Mouse (Mus musculus): ENCODE measurements around the gene Rab42. TPM values are rescaled to one million over a fixed set of nuclear protein-coding genes. Genes with fewer than 3 reads are reported as not detected.

Rab42 gene
- polyA plus RNA-seq, 1 experiment = 0.30 TPM

DNA sequence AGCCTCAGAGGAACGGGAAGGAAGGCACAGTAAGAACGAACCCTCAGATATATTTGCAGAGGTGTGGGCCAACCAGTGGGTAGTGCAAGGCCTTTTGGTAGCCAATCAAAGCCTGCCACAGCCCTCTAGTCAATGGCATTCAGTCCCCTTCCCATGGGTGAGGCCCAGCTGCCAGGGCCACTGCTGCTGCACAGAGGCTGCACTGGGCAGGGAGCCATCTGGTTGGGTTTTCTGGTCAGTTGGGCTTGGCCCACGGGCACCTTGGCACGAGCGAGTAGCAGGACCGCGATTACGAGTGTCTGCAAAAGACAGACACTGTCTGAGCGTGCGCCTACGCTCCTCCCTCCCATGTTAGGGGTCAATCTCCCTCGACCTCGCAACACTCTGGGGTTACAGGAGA is 35.8 kb upstream of the Rab42 start:
- no peak overlapping the region for H3K4me2 ChIP-seq (ENCODE audit: low read depth)
- peaks cover 59% of the 10 kb centered on the region for H3K79me2 ChIP-seq (ENCODE audit: control insufficient read depth, insufficient read depth)
- peaks cover 16% of the 10 kb centered on the region for H3K36me3 ChIP-seq (ENCODE audit: control insufficient read depth, insufficient read depth)
- H3ac ChIP-seq (ENCODE audit: control insufficient read depth, insufficient read length) = no peak overlapping the region
- no peak overlapping the region for H3K4me3 ChIP-seq
- TF ChIP-seq MYOG (IDR thresholded peaks at IDR 0.05; ENCODE audit: control insufficient read depth in 1 of 3, insufficient read depth in 1 of 3, insufficient read length in 2 of 3, low read depth in 2 of 3) = peak in 2 of 3 experiments; percentile 67 to 77
- peak in 2 of 3 experiments; percentile 42 to 70 for TF ChIP-seq MYOD1 (IDR thresholded peaks at IDR 0.05; ENCODE audit: control insufficient read depth in 1 of 3, insufficient read length in 2 of 3, low read depth in 2 of 3)
- TF ChIP-seq REST (IDR thresholded peaks at IDR 0.05; ENCODE audit: insufficient read depth, insufficient read length) = no peak
- H3K27me3 ChIP-seq (ENCODE audit: control insufficient read depth, insufficient read depth, insufficient read length) = no peaks in the 10 kb centered on the region

GRCm38 (mm10) chr4:132332880-132333279 is 29.7 kb upstream of the Rab42 start:
- Histone ChIP-seq H3K79me2 (ENCODE audit: control insufficient read depth, insufficient read depth) (peaks cover 13% of the 10 kb centered on the region), H3ac (ENCODE audit: control insufficient read depth, insufficient read length) (no peak overlapping the region), H3K27me3 (ENCODE audit: control insufficient read depth, insufficient read depth, insufficient read length) (no peaks in the 10 kb centered on the region), H3K36me3 (ENCODE audit: control insufficient read depth, insufficient read depth) (peaks cover 18% of the 10 kb centered on the region), H3K4me3 (no peak overlapping the region), H3K4me2 (ENCODE audit: low read depth) (no peak overlapping the region)
- TF ChIP-seq SRF (IDR thresholded peaks at IDR 0.05; ENCODE audit: control insufficient read depth, insufficient read length, low read depth) = no peak
- peak in 1 of 3 experiments; percentile 50 for TF ChIP-seq MYOG (IDR thresholded peaks at IDR 0.05; ENCODE audit: control insufficient read depth in 1 of 3, insufficient read depth in 1 of 3, insufficient read length in 2 of 3, low read depth in 2 of 3)

DNA sequence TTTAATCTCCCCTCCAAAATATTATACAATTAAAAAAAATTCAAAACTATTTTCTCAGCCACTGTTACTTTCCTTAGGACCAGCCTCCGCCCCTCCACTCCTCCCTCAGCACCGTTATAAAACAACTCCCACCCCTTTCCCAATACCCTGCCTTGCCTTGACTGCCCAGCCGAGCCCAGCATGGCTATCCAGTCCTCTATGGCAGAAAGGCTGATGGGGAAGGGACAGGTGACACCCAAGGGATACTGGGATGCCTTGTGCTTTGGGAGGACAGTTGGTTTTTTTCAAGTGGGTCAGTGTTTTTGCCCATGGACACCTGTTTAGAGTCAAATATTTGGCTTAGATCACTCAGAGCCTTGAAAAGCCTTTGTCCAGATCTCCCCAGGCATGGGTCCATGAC is 28.8 kb upstream of the Rab42 start:
- peaks cover 18% of the 10 kb centered on the region for H3K36me3 ChIP-seq (ENCODE audit: control insufficient read depth, insufficient read depth)

DNA sequence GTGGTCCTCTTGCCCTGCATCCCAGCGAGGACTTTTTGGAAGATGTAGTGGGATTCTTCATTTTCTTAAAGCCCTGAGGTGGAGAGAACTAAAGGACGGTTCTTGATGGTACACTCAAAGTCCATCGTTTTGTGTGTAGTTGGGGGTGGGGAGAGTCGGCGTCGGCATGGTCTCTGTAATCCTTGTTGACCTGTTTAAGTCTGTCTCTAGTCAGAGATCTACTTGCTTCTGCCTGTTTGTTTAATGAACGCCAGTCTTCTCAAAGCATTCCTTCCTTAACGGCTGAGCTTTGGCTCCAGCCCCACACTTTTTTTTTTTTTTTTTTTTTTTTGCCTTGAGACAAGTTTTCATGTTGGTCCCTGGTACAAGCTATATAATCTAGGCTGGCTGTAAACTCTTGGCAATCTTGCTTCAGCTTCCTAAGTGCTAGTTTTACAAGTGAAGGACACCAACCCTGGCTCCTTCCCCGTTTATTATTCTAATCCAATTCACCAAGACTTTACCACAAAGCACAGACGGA is 26.7 kb upstream of the Rab42 start:
- Histone ChIP-seq H3K27me3 (ENCODE audit: control insufficient read depth, insufficient read depth, insufficient read length) (no peaks in the 10 kb centered on the region), H3K36me3 (ENCODE audit: control insufficient read depth, insufficient read depth) (peaks cover 24% of the 10 kb centered on the region), H3K4me2 (ENCODE audit: low read depth) (peak overlapping the region; percentile 70), H3K4me3 (peak overlapping the region; percentile 76), H3ac (ENCODE audit: control insufficient read depth, insufficient read length) (peak overlapping the region; percentile 36), H3K79me2 (ENCODE audit: control insufficient read depth, insufficient read depth) (peaks cover 15% of the 10 kb centered on the region)
- no peak for TF ChIP-seq USF1 (IDR thresholded peaks at IDR 0.05; ENCODE audit: low read depth)
- no peak for TF ChIP-seq TCF12 (IDR thresholded peaks at IDR 0.05; ENCODE audit: insufficient read depth, poor library complexity, severe bottlenecking)
- no peak for TF ChIP-seq MYOD1 (IDR thresholded peaks at IDR 0.05; ENCODE audit: control insufficient read depth in 1 of 3, insufficient read length in 2 of 3, low read depth in 2 of 3)
- TF ChIP-seq POLR2AphosphoS2 (IDR thresholded peaks at IDR 0.05; ENCODE audit: insufficient read length, low read depth) = no peak
- TF ChIP-seq SRF (IDR thresholded peaks at IDR 0.05; ENCODE audit: control insufficient read depth, insufficient read length, low read depth) = no peak
- no peak for TF ChIP-seq REST (IDR thresholded peaks at IDR 0.05; ENCODE audit: insufficient read depth, insufficient read length)
- no peak for TF ChIP-seq POLR2A (IDR thresholded peaks at IDR 0.05; ENCODE audit: insufficient read length, low read depth)

More for the DNA sequence above, 28.8 kb upstream of the Rab42 start:
- no peak overlapping the region for H3K4me2 ChIP-seq (ENCODE audit: low read depth)
- H3ac ChIP-seq (ENCODE audit: control insufficient read depth, insufficient read length) = no peak overlapping the region
- no peaks in the 10 kb centered on the region for H3K27me3 ChIP-seq (ENCODE audit: control insufficient read depth, insufficient read depth, insufficient read length)
- H3K4me3 ChIP-seq = no peak overlapping the region
- TF ChIP-seq USF1 (IDR thresholded peaks at IDR 0.05; ENCODE audit: low read depth) (no peak), MYOD1 (IDR thresholded peaks at IDR 0.05; ENCODE audit: control insufficient read depth in 1 of 3, insufficient read length in 2 of 3, low read depth in 2 of 3) (peak in 2 of 3 experiments; percentile 72 to 87), TCF3 (IDR thresholded peaks at IDR 0.05; ENCODE audit: insufficient read length, low read depth) (no peak), REST (IDR thresholded peaks at IDR 0.05; ENCODE audit: insufficient read depth, insufficient read length) (no peak), MYOG (IDR thresholded peaks at IDR 0.05; ENCODE audit: control insufficient read depth in 1 of 3, insufficient read depth in 1 of 3, insufficient read length in 2 of 3, low read depth in 2 of 3) (peak in 1 of 3 experiments; percentile 53), MAX (IDR thresholded peaks at IDR 0.05; ENCODE audit: low read depth) (no peak)
- H3K79me2 ChIP-seq (ENCODE audit: control insufficient read depth, insufficient read depth) = peaks cover 15% of the 10 kb centered on the region

DNA sequence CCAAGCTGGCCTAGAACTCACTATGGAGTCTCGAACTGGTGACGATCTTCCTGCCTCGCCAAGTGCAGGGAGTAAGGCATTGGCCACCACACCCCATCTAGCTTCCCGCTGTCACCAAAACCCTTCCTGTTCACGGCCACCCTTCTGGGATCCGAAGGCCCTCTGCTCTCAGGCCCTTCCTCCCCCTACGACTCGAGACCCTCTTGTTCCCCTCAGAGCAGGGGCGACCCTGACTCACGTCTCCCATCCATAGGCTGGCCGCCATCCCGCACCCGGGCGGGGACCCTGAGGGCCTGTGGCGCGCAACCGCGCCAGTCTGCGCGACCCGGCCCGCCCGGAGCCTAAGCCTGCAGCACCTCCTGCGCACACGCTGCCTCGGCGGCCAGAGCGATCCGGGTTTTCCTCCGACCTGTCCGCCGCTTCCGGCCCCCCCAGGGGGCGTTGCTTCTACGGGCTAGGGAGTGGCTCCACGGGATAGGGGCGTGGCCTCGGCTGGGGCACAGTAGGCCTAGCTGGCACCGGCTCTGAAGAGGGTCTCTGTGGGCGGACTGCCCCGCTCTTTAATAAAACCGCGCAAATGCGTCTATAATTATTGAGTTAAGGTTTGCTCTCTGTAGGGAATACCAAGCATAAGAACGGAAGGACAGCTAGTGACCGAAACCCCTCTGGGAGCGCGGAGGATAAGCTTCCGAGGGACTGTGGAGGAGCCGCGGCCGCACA is 26.1 kb upstream of the Rab42 start, which contains the start of gene Trnau1ap:
Trnau1ap (minus strand) TSS at position 424 of the 720 bp plus-strand sequence.
- peak within 1 kb of the TSS; percentile 36 for H3ac ChIP-seq (ENCODE audit: control insufficient read depth, insufficient read length)
- peak within 1 kb of the TSS; percentile 90 for H3K4me2 ChIP-seq (ENCODE audit: low read depth)
- H3K36me3 ChIP-seq (ENCODE audit: control insufficient read depth, insufficient read depth) = peaks cover 20% of the 10 kb centered on the region
- peak; percentile 94 for TF ChIP-seq POLR2A (IDR thresholded peaks at IDR 0.05; ENCODE audit: insufficient read length, low read depth)
- no peak for TF ChIP-seq CEBPB (IDR thresholded peaks at IDR 0.05; ENCODE audit: insufficient read depth, poor library complexity, severe bottlenecking)
- TF ChIP-seq MAX (IDR thresholded peaks at IDR 0.05; ENCODE audit: low read depth) = no peak
- no peak for TF ChIP-seq MYOG (IDR thresholded peaks at IDR 0.05; ENCODE audit: control insufficient read depth in 1 of 3, insufficient read depth in 1 of 3, insufficient read length in 2 of 3, low read depth in 2 of 3)
- no peak for TF ChIP-seq USF1 (IDR thresholded peaks at IDR 0.05; ENCODE audit: low read depth)
- TF ChIP-seq E2F4 (IDR thresholded peaks at IDR 0.05; ENCODE audit: insufficient read depth) = no peak
- TF ChIP-seq MYOD1 (IDR thresholded peaks at IDR 0.05; ENCODE audit: control insufficient read depth in 1 of 3, insufficient read length in 2 of 3, low read depth in 2 of 3) = peak in 1 of 3 experiments; percentile 20
- no peak for TF ChIP-seq TCF12 (IDR thresholded peaks at IDR 0.05; ENCODE audit: insufficient read depth, poor library complexity, severe bottlenecking)
- no peak for TF ChIP-seq TCF3 (IDR thresholded peaks at IDR 0.05; ENCODE audit: insufficient read length, low read depth)
- peak; percentile 91 for TF ChIP-seq POLR2AphosphoS2 (IDR thresholded peaks at IDR 0.05; ENCODE audit: insufficient read length, low read depth)
- TF ChIP-seq REST (IDR thresholded peaks at IDR 0.05; ENCODE audit: insufficient read depth, insufficient read length) = no peak
- no peak for TF ChIP-seq SRF (IDR thresholded peaks at IDR 0.05; ENCODE audit: control insufficient read depth, insufficient read length, low read depth)
- peak within 1 kb of the TSS; percentile 76 for H3K4me3 ChIP-seq
- H3K79me2 ChIP-seq (ENCODE audit: control insufficient read depth, insufficient read depth) = peaks cover 15% of the 10 kb centered on the region
- no peaks in the 10 kb centered on the region for H3K27me3 ChIP-seq (ENCODE audit: control insufficient read depth, insufficient read depth, insufficient read length)
